Mouse (Mus musculus): ENCODE data around the gene Cd5.

Gene Cd5

GRCm38 (mm10) chr19:10729889-10730288 lies 8.9 kb downstream of the Cd5 start:
- no peak for DNase-seq (ENCODE audit: low spot score in 2 of 2)

DNA sequence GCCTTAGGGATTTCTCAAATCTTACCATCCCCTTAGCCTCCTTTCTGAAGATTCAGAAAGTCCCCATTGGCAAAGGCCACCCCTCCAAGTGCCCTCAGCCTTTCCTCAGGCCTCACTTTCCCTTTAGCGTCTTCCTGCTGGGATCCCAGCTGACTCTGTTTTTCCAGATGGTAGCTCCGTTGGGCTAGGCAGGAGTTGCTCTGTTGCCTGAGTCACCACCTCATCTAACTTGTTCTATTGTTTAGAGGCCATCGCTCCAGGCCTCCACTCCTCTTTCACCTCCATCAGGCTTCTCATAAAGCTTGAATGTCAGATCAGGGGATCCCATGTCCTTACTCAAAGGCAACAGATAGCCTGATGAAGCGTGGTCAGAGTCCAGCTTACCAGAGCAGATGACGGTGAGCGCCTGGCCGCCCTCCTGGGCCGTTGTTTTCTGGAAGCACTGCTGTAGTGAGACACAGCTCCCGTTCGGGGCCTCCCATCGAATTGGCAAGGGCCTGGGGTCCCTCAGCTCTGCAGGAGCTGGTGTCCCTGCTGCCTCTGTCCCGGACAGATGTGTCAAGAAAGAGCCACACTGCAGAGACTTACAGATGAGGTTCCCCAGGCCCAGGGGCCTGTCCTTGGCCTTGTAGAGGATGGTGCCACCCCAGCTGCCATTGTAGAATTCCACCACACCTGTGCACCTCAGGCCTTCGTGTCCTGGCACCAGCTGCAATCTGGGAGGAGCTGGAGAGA lies 14.0 kb downstream of the Cd5 start:
- no peak for DNase-seq (ENCODE audit: low spot score in 2 of 2)

DNA sequence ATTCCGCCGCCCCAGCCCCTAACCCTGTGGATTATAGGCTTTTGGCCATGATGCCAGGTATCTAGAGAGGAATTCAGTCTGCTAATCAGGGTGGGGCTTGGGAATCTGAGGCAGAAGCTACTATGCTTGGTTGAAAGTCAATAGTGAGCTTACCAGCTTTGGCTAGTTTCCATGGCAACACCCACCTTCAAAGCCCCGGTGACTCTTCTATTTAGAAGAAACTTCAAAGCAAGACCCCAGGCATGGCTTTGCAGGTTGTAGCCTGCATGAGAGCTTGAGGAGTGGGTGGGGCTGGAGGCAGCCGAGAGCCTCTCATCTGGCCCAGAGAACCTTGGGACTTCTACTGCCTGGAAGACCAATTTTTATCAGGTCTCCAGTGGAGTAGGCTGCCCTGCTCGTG lies 15.2 kb downstream of the Cd5 start:
- DNase-seq (ENCODE audit: low spot score in 2 of 2) = no peak

GRCm38 (mm10) chr19:10723084-10723483 lies 15.7 kb downstream of the Cd5 start:
- no peak for DNase-seq (ENCODE audit: low spot score in 2 of 2)

DNA sequence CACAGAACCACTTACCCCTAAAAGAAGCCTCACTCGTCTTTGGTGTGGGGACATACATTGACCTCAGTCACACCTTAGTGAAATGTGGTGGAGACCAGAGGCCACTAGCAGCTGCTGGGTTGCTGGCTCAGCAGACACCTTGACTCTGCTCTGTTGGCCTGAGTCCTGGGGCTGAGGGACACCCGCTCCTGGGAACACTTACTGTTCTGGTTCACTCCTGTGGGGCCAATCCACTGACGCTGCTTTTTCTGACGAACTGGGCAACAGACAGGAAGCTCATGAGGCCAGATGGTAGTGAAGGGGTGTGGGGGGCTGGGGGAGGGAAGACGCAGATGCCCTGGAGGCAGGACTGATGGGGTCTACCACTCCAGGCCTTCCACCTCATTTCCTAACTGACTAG lies 17.7 kb downstream of the Cd5 start:
- DNase-seq (ENCODE audit: low spot score in 2 of 2) = no peak

DNA sequence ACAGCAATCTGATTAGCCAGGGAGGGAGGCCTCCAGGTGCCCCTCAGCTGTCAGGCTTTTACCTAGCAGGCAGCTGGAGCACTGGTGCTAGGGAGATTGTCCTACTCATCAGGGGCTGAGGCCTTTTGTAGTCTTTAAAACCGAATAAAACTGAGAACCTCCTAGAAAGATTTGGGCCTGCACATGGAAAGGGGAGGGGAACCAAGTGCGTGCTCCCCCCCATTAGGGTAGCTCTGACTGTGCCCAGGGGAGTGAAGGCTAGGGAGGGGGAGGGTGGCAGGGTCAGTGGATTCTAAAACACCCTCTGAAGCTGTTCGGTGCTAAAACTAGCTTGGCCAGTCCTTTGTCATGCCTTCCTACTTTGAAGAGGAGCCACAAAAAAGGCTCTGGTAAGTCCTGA lies 18.3 kb downstream of the Cd5 start:
- DNase-seq (ENCODE audit: low spot score in 2 of 2) = no peak

DNA sequence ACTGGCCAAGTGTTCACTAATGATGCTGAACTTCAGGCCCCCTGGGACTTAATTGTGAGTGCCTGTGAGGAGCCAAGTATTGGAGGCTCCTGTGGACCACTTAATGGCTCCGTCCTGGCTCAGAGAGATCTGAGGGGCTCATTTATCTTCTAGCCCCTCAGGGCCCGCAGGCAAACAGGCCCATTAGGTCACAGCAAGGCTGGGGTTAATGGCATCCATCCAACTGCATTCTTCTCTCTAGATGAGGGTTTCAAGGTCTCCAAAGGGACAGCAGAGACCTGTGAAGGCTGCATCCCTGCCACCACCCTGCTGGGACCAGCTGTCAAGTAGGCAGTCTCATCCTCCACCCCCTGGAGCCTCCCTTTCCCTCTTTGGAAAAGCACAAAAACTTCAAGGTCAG lies 19.1 kb downstream of the Cd5 start:
- DNase-seq (ENCODE audit: low spot score in 2 of 2) = no peak

DNA sequence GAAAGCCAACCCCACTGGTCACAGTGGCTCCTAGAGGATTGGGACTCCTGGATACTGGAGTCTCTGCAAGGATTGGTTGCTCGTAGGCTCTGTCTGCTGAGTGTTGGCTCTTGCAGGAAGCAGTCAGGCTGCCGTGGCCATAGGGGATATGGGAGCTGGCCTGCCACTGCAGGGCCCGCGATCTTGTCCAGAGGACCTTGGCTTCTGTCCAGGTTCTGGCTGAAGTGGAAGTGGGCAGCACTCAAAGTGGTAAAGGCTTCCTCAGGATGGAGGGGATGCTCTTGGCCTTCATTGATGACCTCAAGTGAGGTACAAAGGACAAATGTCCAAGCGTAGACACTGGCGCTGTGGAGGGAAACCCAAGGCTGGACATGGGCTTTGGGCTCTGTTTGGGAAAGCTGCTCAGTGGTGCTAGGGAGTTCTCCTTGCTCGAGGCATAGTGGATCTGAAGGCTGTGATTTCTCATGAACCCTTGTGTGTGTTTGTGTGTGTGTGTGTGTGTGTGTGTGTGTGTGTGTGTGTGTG lies 20.5 kb downstream of the Cd5 start:
- DNase-seq (ENCODE audit: low spot score in 2 of 2) = no peak

DNA sequence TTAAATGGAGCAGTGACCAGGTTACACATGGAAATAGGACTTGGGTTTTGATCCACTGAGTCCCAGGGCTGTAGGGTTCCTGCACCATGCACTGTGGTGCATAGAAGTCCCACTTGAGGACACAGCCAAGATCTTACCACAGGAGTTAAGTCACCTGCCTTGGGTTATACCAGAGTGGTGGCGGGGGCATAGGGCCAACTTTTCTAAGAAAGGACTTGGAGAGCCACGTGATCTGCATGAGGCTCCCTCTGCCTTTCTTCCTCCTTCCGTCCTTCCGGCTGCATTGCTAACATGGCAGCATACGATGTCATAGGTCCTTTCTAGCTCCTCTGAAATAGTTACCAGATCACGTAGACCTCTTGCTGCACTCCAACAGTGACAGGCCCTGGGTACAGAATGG lies 23.3 kb downstream of the Cd5 start:
- no peak for DNase-seq (ENCODE audit: low spot score in 2 of 2)

DNA sequence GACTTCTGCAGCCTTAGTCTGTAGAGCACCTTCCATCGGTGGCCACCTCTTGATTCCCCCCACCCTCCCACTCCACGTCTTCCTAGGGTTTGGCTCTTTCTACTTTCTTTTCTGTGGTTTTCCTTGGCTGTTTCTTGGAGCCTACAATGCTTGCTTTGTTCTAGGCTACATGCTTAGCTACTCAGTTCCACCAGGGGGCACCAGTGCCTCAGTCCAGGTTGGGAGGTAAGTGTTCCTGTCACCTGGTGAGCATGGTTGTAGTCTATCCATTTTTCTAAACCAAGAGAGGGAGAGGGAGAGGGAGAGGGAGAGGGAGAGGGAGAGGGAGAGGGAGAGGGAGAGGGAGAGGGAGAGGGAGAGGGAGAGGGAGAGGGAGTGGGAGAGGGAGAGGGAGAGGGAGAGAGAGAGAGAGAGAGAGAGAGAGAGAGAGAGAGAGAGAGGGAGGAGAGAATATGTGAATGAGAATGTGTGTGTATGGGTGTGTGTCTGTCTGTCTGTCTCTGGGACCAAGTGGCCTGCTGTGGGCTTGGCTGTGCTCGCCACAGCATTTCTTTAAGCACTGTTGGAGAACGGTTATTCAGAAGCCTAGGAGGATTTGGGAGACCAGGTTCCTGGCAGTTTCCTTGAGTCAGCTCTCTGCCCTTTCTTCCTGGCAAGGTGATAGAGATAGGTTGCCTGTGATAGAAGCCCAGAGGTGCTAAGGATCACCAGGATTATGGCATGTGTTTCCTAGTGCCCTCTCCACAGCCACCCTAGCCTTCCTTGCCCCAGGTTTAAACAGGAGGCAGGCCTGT lies 23.9 kb downstream of the Cd5 start:
- DNase-seq (ENCODE audit: low spot score in 2 of 2) = peak; percentile 40 to 69

GRCm38 (mm10) chr19:10714168-10714567 lies 24.6 kb downstream of the Cd5 start:
- DNase-seq (ENCODE audit: low spot score in 2 of 2) = no peak

DNA sequence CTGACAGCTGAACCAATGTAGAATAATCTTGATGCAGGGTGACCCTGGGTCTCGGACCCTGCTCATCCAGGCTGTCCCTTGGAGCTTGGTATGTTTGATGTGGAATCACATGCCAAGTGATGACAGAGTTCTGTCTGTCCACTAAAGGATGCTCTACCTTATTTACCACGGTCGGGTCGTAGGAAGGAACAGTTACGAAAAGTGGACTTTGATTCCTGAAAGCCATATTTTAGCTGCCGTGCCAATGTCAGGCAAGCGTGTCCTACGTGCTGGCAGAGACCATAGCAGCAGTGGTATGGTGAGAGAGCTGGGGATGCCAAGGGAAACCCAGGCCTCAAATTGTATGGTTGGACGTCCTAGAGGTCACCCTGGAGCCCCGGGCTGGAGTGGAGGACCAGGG lies 25.3 kb downstream of the Cd5 start:
- DNase-seq (ENCODE audit: low spot score in 2 of 2) = no peak

- DNase-seq (ENCODE audit: low spot score in 2 of 2) = no peak
Observed at GRCm38 (mm10) chr19:10712646-10713045, 26.2 kb downstream of the Cd5 start.

GRCm38 (mm10) chr19:10712194-10712593 lies 26.6 kb downstream of the Cd5 start:
- no peak for DNase-seq (ENCODE audit: low spot score in 2 of 2)

DNA sequence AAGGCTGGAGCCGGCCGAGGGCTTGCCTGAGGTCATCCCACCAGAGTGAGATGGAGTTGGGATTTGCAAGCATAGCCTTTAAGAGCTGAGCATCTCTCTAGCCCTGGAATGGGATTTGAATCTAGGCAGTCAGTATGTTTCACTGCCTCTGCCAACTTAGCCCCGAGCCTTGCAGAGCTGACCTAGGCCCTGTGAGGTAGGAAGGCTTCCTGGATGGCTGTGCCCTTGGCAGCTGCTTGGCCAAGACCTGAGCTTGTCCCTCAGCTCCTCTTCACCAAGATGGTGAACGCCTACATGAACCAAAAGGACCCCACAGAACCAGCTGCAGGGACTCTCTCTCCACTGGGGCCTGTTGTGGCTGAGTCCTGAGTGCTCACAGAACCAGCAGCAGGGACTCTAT lies 28.1 kb downstream of the Cd5 start:
- DNase-seq (ENCODE audit: low spot score in 2 of 2) = no peak

DNA sequence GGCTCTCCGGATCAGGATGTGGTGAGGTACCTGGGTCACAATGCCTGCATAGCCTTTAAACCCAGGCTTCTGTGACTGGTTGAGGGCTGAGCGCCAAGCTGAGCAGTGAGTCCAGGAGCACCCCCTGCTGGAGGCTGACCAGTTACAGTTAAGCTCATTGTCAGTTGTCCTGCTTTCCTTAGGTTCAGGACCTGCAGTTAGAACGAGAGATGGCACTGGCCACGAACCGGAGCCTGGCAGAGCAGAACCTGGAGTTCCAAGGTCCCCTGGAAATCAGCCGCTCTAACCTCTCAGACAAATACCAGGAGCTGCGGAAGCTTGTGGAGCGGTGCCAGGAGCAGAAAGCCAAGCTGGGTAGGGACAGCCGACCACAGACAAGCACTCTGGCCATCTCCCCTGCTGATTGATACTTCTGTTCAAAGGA lies 28.7 kb downstream of the Cd5 start:
- DNase-seq (ENCODE audit: low spot score in 2 of 2) = peak; percentile 37 to 49

DNA sequence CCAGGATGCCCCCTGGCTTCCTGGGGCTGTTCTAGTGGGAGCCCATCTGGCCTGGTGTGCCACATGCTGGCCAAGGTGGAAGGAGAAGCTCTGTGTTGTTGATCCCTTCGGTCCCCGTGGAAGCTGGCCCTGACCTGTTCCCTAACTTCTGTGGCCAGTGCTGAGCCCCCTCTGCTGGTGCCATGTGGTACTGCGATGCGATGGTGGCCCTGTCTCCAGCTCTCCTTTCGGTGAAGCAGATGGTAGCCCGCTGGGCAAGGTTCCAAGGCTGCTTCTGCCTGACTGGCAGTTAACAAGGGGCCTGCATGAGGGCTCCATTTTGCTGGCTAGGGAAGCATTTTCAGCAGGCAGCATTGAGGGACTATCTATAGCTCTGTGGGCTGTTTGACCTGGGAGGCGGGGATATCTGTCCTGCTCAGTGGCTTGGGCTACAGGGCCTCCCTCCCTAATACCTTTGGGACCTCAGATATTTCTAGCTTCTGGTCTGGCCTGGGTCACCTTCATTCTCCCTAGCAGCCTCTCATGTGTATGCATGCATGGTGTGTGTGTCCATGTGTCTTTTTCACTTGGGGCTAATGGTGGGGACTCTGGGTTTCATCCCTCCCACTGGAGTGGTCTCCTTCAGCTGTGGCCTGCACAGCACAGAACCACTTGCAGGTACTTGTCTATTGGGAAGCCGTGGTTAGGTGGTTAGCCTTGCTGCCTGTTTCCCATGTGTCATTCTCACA lies 29.3 kb downstream of the Cd5 start:
- peak; percentile 84 to 90 for DNase-seq (ENCODE audit: low spot score in 2 of 2)

DNA sequence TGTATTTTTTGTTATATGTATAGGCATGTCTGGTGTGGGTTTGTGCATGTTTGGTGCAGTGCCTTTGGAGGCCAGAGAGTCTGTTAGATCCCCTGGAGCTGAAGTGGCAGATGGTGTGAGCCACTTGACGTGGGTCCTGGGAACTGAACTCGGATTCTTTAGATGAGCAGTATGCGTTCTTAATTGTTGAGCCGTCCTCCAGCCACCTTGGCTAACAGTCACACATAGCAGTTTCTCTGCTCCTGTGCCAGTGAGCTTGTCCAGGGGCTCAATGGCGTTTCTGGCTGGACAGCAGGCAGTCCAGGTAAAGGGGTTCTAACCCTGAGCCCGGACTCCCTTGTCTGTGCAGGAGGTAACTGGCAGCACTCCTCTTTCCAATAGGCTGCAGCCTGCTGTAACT lies 29.9 kb downstream of the Cd5 start:
- DNase-seq (ENCODE audit: low spot score in 2 of 2) = no peak

GRCm38 (mm10) chr19:10707881-10708280 lies 30.9 kb downstream of the Cd5 start:
- DNase-seq (ENCODE audit: low spot score in 2 of 2) = no peak

DNA sequence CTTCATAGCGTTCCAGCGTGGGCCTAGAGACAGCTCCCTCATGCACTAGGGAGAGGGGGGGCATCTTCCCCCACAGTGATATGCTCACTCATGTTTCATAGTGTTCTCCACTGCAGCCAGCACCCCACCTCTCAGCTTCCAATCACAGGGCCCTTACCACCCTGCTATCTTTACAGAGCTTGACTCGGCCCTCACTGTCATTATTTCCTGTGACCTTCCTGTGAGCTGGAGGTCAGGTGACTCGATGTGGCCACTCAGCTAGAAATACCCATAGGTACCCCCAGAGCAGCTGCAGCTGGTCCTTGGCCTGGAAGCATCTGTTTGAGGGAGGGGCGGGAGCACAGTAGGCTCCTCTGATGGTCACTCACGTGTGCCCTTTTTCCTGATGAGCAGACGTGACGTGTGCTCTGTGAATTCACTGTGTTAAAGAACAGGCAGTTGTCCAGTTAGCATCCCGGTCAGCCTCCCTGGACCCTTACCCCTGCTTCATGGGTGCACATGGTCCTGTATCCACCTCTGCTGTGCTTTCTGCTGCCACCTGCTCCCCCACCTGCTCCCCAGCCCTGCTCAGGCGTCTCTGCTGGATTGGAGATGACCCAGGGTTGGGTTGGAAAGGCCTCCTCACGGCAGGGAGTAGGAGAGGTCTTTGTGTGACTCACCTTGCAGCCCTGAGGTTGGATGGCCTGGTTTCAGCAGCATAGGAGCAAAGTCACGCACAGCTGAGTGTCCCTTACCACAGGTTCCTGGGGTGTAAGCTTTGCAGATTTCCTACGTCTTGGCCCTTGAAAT lies 31.5 kb downstream of the Cd5 start:
- DNase-seq (ENCODE audit: low spot score in 2 of 2) = no peak

DNA sequence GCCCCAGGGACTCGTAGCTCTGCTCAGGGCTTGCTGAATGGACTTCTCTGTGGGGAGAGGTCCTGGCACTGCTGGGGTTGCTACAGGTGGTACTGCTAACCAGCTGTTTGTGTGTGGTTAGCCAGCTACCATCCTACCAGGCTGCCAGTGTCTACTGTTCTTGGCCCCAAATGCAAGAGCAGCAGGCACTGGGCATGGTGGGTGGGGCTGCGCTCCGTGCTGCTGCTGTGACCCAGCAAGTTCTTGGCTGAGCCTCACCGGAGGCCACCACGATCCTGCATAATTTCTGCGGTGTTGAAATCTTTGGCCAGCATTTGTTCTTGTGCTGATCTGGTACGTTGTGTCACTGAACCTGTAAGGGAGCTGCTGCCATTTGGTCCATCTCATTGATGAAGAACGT lies 35.3 kb downstream of the Cd5 start:
- DNase-seq (ENCODE audit: low spot score in 2 of 2) = no peak

DNA sequence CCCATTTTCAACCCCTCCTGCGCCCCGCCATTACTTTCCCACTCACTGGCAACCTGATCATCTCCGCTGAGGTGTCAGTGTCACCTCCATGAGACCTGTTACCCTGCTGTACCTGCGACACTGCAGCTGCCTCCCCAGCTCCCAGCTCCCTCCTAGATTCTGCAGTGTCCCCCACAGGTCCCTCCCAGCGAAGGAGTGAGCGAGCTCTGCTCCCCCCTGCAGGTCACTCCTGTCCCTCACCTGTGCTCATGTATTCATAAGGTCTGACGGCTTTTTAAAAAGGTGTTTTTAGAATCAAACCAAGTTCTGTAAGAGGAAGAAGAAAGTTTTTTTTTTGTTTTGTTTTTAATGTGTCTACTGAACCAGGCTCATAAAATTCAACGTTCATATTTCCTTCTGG lies 36.7 kb downstream of the Cd5 start:
- DNase-seq (ENCODE audit: low spot score in 2 of 2) = no peak

Data from spleen, postnatal 14 days (tissue).